Mouse (Mus musculus) brain, embryonic 14.5 days (tissue): ENCODE results near the gene 2010300C02Rik.

ENCODE experiments used
- CTCF ChIP-seq: fragments of 200-500 bp; IDR thresholded peaks from 2 replicates; pipeline ENCODE4 v1.5.1; 2012; ENCODE audit warnings: inconsistent platforms, mild to moderate bottlenecking, moderate library complexity, borderline replicate concordance; ENCODE audit not compliant: insufficient read depth, insufficient read length; ENCODE audit errors: extremely low read depth
- POLR2A ChIP-seq: fragments of 200-500 bp; IDR thresholded peaks from 2 replicates; pipeline ENCODE4 v1.6.1; 2012; ENCODE audit warnings: mild to moderate bottlenecking, inconsistent platforms, borderline replicate concordance; ENCODE audit not compliant: poor library complexity, insufficient read depth, insufficient read length, severe bottlenecking; ENCODE audit errors: extremely low read depth

- TF ChIP-seq CTCF = no peak
- TF ChIP-seq POLR2A = no peak
Measured at GRCm38 (mm10) chr1:37600640-37601175, 119.2 kb downstream of the 2010300C02Rik start.
